Mouse (Mus musculus): ENCODE results near the gene Tcp1.

- TF ChIP-seq CHD2 (IDR thresholded peaks at IDR 0.05; ENCODE audit: low read depth, low read length) (no peak), ZC3H11A (IDR thresholded peaks at IDR 0.05; ENCODE audit: borderline replicate concordance, low read depth, low read length) (no peak), ZNF384 (IDR thresholded peaks at IDR 0.05; ENCODE audit: low read depth, low read length) (no peak), MAFK (IDR thresholded peaks at IDR 0.05; ENCODE audit: insufficient read depth, low read depth, low read length) (no peak)
Measured at GRCm38 (mm10) chr17:12942459-12943162, 27.1 kb downstream of the Tcp1 start.
